Mouse (Mus musculus) forebrain, postnatal 0 days (tissue): ENCODE results near the gene Fbxo45. TPM values are rescaled to one million over a fixed set of nuclear protein-coding genes. Genes with fewer than 3 reads are reported as not detected.

Experiments
- ATAC-seq: fragments of 200-750 bp; cut with Nextera tagmentation; 2 replicates; pipeline ENCODE4 v1.8.0; 2017; ENCODE audit warnings: mild to moderate bottlenecking, moderate library complexity
- DNase-seq: peaks from one replicate; pipeline ENCODE4 v3.0.0-alpha.2; 2015
- H3K27ac ChIP-seq: fragments of 300-500 bp; sonication (generic); 2 replicates; pipeline ENCODE4 v1.5.1; 2014; ENCODE audit warnings: low read depth, mild to moderate bottlenecking, antibody characterized with exemption, low read length, moderate library complexity, mixed read lengths
- H3K27me3 ChIP-seq: fragments of 300-500 bp; sonication (generic); 2 replicates; pipeline ENCODE4 v1.6.1; 2014; ENCODE audit warnings: mild to moderate bottlenecking, low read length, mixed read lengths; ENCODE audit not compliant: insufficient read depth
- H3K36me3 ChIP-seq: fragments of 300-500 bp; sonication (generic); 2 replicates; pipeline ENCODE4 v1.6.1; 2014; ENCODE audit warnings: mild to moderate bottlenecking, moderate library complexity; ENCODE audit not compliant: insufficient read depth
- H3K4me1 ChIP-seq: fragments of 300-500 bp; sonication (generic); 2 replicates; pipeline ENCODE4 v1.6.1; 2014; ENCODE audit warnings: antibody characterized with exemption; ENCODE audit not compliant: insufficient read depth
- H3K4me2 ChIP-seq: fragments of 300-500 bp; sonication (generic); 2 replicates; pipeline ENCODE4 v1.6.1; 2014; ENCODE audit warnings: low read depth, mild to moderate bottlenecking, moderate library complexity
- H3K4me3 ChIP-seq: fragments of 300-500 bp; sonication (generic); 2 replicates; pipeline ENCODE4 v1.5.1; 2014; ENCODE audit warnings: low read depth, low read length, mixed read lengths
- H3K9ac ChIP-seq: fragments of 300-500 bp; sonication (generic); 2 replicates; pipeline ENCODE4 v1.6.1; 2014; ENCODE audit warnings: mild to moderate bottlenecking
- H3K9me3 ChIP-seq: fragments of 300-500 bp; sonication (generic); 2 replicates; pipeline ENCODE4 v1.6.1; 2016; ENCODE audit warnings: low read length
- CTCF ChIP-seq: sonication (generic); IDR thresholded peaks from 2 replicates; pipeline ENCODE4 v1.5.1; 2016; ENCODE audit warnings: antibody characterized with exemption, control low read depth, low read depth
- WGBS: fragments of 180-500 bp; shearing (Covaris S2); extraction: QIAGEN DNeasy Blood & Tissue Kit; methylation state at CpG from one replicate; pipeline ENCODE4 v1.1.7; 2014; 5-methylcytosine and 5-hydroxymethylcytosine counted together
- microRNA counts: library from miRNA; unstranded; fragments of <30 nt; microRNA quantifications from one replicate; lab custom pipeline; 2015
- microRNA-seq, 2 experiments: library from miRNA; unstranded; fragments of <30 nt; microRNA quantifications; one replicate each; pipeline ENCODE4; 2016
- polyA plus RNA-seq: library from polyadenylated mRNA; unstranded; fragments of >200 nt; fragmentation: Nextera tagmentation; extraction: Ambion mirVana; gene quantifications from 2 replicates; pipeline ENCODE4 v1.2.1, GENCODE M21; 2015
- total RNA-seq: library from RNA; depleted of rRNA; stranded (reverse); fragments of >200 nt; gene quantifications from 2 replicates; pipeline ENCODE4 v1.2.3, GENCODE M21; 2014; rRNA removed

The Fbxo45 gene
- total and polyA plus RNA-seq, 2 experiments from 2014 or later = 16.7 to 51.0 TPM

- WGBS = 67% methylated on average over 6 of the region's 6 CpGs
- no peak overlapping the region for H3K4me2 ChIP-seq
- H3K9ac ChIP-seq = no peak overlapping the region
- H3K27ac ChIP-seq = no peak overlapping the region
- H3K4me1 ChIP-seq = no peaks in the 10 kb centered on the region
- no peaks in the 10 kb centered on the region for H3K36me3 ChIP-seq
- no peak for ATAC-seq
- H3K27me3 ChIP-seq = no peaks in the 10 kb centered on the region
- H3K9me3 ChIP-seq = no peaks in the 10 kb centered on the region
- TF ChIP-seq CTCF = peak; percentile 33; the same call in 1 of the 2 replicates
- DNase-seq = no peak
- H3K4me3 ChIP-seq = no peak overlapping the region
These were observed 44.3 kb downstream of the Fbxo45 start for GRCm38 (mm10) chr16:32202681-32203080.

DNA sequence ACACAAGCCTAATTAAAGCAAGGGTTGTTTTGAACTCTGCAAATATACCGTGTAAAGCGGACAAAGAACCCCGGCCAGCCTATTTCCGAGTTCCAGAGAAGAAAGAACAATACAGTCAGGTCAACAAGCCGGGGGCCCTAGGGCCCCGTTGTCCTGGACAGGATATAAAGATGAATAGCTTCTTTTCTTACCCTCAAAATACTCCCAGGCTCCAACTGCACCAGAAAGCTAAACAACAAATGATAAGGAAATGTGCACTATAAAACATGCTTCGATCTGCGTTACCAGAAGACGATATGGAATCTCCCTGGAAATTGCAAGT, 46.0 kb downstream of the Fbxo45 start:
- DNase-seq (no peak), ATAC-seq (no peak)
- peak overlapping the region; percentile 13; the same call in 1 of the 2 replicates for H3K4me2 ChIP-seq
- H3K4me3 ChIP-seq = no peak overlapping the region
- no peak overlapping the region for H3K27ac ChIP-seq
- H3K4me1 ChIP-seq = no peaks in the 10 kb centered on the region
- H3K36me3 ChIP-seq = no peaks in the 10 kb centered on the region
- 39% methylated on average over 9 of the region's 9 CpGs for WGBS
- no peak overlapping the region for H3K9ac ChIP-seq
- H3K9me3 ChIP-seq = no peaks in the 10 kb centered on the region
- TF ChIP-seq CTCF = no peak
- H3K27me3 ChIP-seq = no peaks in the 10 kb centered on the region

- H3K27me3 ChIP-seq = no peaks in the 10 kb centered on the region
- H3K4me2 ChIP-seq = peak overlapping the region; percentile 13
- H3K9me3 ChIP-seq = no peaks in the 10 kb centered on the region
- no peaks in the 10 kb centered on the region for H3K36me3 ChIP-seq
- no peak overlapping the region for H3K9ac ChIP-seq
- 54% methylated on average over 20 of the region's 21 CpGs for WGBS
- H3K27ac ChIP-seq = peak overlapping the region; percentile 50
- ATAC-seq = no peak
- no peak for DNase-seq
- TF ChIP-seq CTCF = no peak
- H3K4me1 ChIP-seq = no peaks in the 10 kb centered on the region
- no peak overlapping the region for H3K4me3 ChIP-seq
These were observed 46.5 kb downstream of the Fbxo45 start for GRCm38 (mm10) chr16:32200256-32201003.

DNA sequence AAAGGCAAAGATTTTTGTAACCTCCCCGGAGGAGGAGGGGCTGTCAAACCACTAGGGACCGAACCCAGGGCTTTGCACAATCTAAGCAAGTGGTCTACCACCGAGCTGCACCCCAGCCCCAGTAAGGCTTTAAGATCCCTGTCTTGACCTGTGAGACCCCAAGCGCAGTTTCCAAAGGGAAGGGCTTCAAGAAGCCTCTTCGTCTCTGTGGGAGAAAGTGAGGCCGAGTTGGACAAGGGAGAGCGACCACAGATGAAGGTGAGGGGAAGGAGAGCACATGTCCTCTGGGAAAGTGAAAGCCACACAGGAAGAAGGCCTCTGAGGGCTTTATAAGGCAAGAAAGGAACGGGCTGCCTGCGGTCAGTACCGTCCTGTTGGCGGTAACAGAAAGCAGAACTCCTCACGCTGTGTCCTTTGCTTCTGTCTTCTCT, 56.9 kb downstream of the Fbxo45 start:
- H3K9me3 ChIP-seq = no peaks in the 10 kb centered on the region
- H3K27me3 ChIP-seq = no peaks in the 10 kb centered on the region
- no peak overlapping the region for H3K4me3 ChIP-seq
- TF ChIP-seq CTCF = no peak
- no peak for ATAC-seq
- 59% methylated on average over 12 of the region's 12 CpGs for WGBS
- no peaks in the 10 kb centered on the region for H3K4me1 ChIP-seq
- no peak overlapping the region for H3K4me2 ChIP-seq
- H3K36me3 ChIP-seq = no peaks in the 10 kb centered on the region
- no peak overlapping the region for H3K27ac ChIP-seq
- DNase-seq = no peak
- no peak overlapping the region for H3K9ac ChIP-seq

- H3K9ac ChIP-seq = no peak overlapping the region
- H3K4me3 ChIP-seq = no peak overlapping the region
- H3K4me1 ChIP-seq = no peaks in the 10 kb centered on the region
- no peak for TF ChIP-seq CTCF
- 39% methylated on average over 6 of the region's 6 CpGs for WGBS
- no peak overlapping the region for H3K27ac ChIP-seq
- no peaks in the 10 kb centered on the region for H3K9me3 ChIP-seq
- ATAC-seq (peak; percentile 81), DNase-seq (peak; percentile 58)
- H3K36me3 ChIP-seq = no peaks in the 10 kb centered on the region
- no peaks in the 10 kb centered on the region for H3K27me3 ChIP-seq
- no peak overlapping the region for H3K4me2 ChIP-seq
These were observed 57.8 kb downstream of the Fbxo45 start for GRCm38 (mm10) chr16:32189109-32189508.

GRCm38 (mm10) chr16:32186056-32186455, 60.9 kb downstream of the Fbxo45 start:
- Histone ChIP-seq H3K9me3 (no peaks in the 10 kb centered on the region), H3K9ac (no peak overlapping the region), H3K27ac (no peak overlapping the region), H3K27me3 (no peaks in the 10 kb centered on the region), H3K4me3 (no peak overlapping the region), H3K4me2 (no peak overlapping the region), H3K36me3 (no peaks in the 10 kb centered on the region), H3K4me1 (no peaks in the 10 kb centered on the region)
- WGBS = 97% methylated on average over 5 of the region's 5 CpGs
- no peak for DNase-seq
- no peak for ATAC-seq
- no peak for TF ChIP-seq CTCF

MicroRNA genes within 50 kb of the gene (microRNA counts, 519-probe panel; counts per million panel counts)
- not detected for microRNA mmu-miR-1946a (lab: Ali Mortazavi, UCI)

Small RNAs within 50 kb of the gene (microRNA-seq; reads per million reads assigned to microRNA genes)
- gene Mir1946a = 0 reads per million in 2 experiments

Other genes starting within 250 kb of the Fbxo45 start
- 27.2 and 29.5 TPM in 2 replicates for gene Senp5, start 243.9 kb downstream of the Fbxo45 start, total RNA-seq
- gene Senp5, start 243.9 kb downstream of the Fbxo45 start, polyA plus RNA-seq = 6.9 and 11.0 TPM in 2 replicates
- gene Pak2, start 167.8 kb downstream of the Fbxo45 start, total RNA-seq = 35.9 and 41.1 TPM in 2 replicates
- 23.3 and 29.4 TPM in 2 replicates for gene Pak2, start 167.8 kb downstream of the Fbxo45 start, polyA plus RNA-seq
- gene Pigx, start 147.4 kb downstream of the Fbxo45 start, total RNA-seq = 71.7 and 102 TPM in 2 replicates
- 113 and 133 TPM in 2 replicates for gene Pigx, start 147.4 kb downstream of the Fbxo45 start, polyA plus RNA-seq
- gene Cep19, start 147.4 kb downstream of the Fbxo45 start, total RNA-seq = 43.6 and 51.5 TPM in 2 replicates
- gene Cep19, start 147.4 kb downstream of the Fbxo45 start, polyA plus RNA-seq = 61.0 and 64.8 TPM in 2 replicates
- gene Nrros, start 81.6 kb downstream of the Fbxo45 start, total RNA-seq = 10.2 and 12.5 TPM in 2 replicates
- 6.4 and 7.6 TPM in 2 replicates for gene Nrros, start 81.6 kb downstream of the Fbxo45 start, polyA plus RNA-seq
- not detected in 2 replicates for gene Bex6, start 67.3 kb downstream of the Fbxo45 start, total RNA-seq
- not detected in 2 replicates for gene Bex6, start 67.3 kb downstream of the Fbxo45 start, polyA plus RNA-seq
- gene Wdr53, start 69 bp upstream of the Fbxo45 start, total RNA-seq = 18.0 and 21.2 TPM in 2 replicates
- gene Wdr53, start 69 bp upstream of the Fbxo45 start, polyA plus RNA-seq = 11.5 and 12.8 TPM in 2 replicates
- gene Smco1, start 24.3 kb upstream of the Fbxo45 start, total RNA-seq = not detected in 2 replicates
- gene Smco1, start 24.3 kb upstream of the Fbxo45 start, polyA plus RNA-seq = not detected in 2 replicates
- gene Rnf168, start 30.3 kb upstream of the Fbxo45 start, total RNA-seq = 38.6 and 39.1 TPM in 2 replicates
- 18.6 and 26.1 TPM in 2 replicates for gene Rnf168, start 30.3 kb upstream of the Fbxo45 start, polyA plus RNA-seq
- gene Ubxn7, start 85.1 kb upstream of the Fbxo45 start, total RNA-seq = 35.9 and 42.5 TPM in 2 replicates
- gene Ubxn7, start 85.1 kb upstream of the Fbxo45 start, polyA plus RNA-seq = 6.6 and 10.5 TPM in 2 replicates
- 0.48 TPM in 1 of 2 replicates, not detected in the other for gene Tm4sf19, start 153.3 kb upstream of the Fbxo45 start, total RNA-seq
- gene Tm4sf19, start 153.3 kb upstream of the Fbxo45 start, polyA plus RNA-seq = not detected in 2 replicates
- gene Tctex1d2, start 172.5 kb upstream of the Fbxo45 start, total RNA-seq = 20.5 and 21.8 TPM in 2 replicates
- gene Tctex1d2, start 172.5 kb upstream of the Fbxo45 start, polyA plus RNA-seq = 58.2 and 63.2 TPM in 2 replicates
- 38.4 and 47.6 TPM in 2 replicates for gene Pcyt1a, start 183.8 kb upstream of the Fbxo45 start, total RNA-seq
- 44.6 and 47.6 TPM in 2 replicates for gene Pcyt1a, start 183.8 kb upstream of the Fbxo45 start, polyA plus RNA-seq
- gene Slc51a, start 240.7 kb upstream of the Fbxo45 start, total RNA-seq = not detected in 2 replicates
- gene Slc51a, start 240.7 kb upstream of the Fbxo45 start, polyA plus RNA-seq = 0.13 and 0.25 TPM in 2 replicates
- gene Zdhhc19, start 249.1 kb upstream of the Fbxo45 start, total RNA-seq = not detected in 2 replicates
- 0.24 TPM in 1 of 2 replicates, not detected in the other for gene Zdhhc19, start 249.1 kb upstream of the Fbxo45 start, polyA plus RNA-seq